Mouse (Mus musculus) erythroblast, embryonic 14.5 days (primary cell): ENCODE results near the gene Krt78. TPM values are rescaled to one million over a fixed set of nuclear protein-coding genes. Genes with fewer than 3 reads are reported as not detected.
A peak's percentile ranks its signal among the peaks of the same experiment; 100 is the strongest.

Experiments used
- H3K27me3 ChIP-seq: 2 replicates; pipeline ENCODE4 v1.6.1; 2012; ENCODE audit warnings: inconsistent platforms; ENCODE audit not compliant: control insufficient read depth
- H3K36me3 ChIP-seq: 2 replicates; pipeline ENCODE4 v1.6.1; 2012; ENCODE audit warnings: mild to moderate bottlenecking, inconsistent platforms; ENCODE audit not compliant: control insufficient read depth
- H3K4me1 ChIP-seq: 2 replicates; pipeline ENCODE4 v1.6.1; 2012; ENCODE audit warnings: inconsistent platforms; ENCODE audit not compliant: control insufficient read depth
- H3K4me3 ChIP-seq: replicated peaks from 2 replicates; pipeline ENCODE3; 2012; ENCODE audit warnings: moderate library complexity, mild to moderate bottlenecking, inconsistent platforms
- H3K9me3 ChIP-seq: 2 replicates; pipeline ENCODE4 v1.6.1; 2012; ENCODE audit warnings: low read length, inconsistent platforms, mixed read lengths; ENCODE audit not compliant: control insufficient read depth
- GATA1 ChIP-seq: IDR thresholded peaks from 2 replicates; pipeline ENCODE4 v1.6.1; 2012; ENCODE audit warnings: low read length, inconsistent platforms, mixed read lengths
- TAL1 ChIP-seq: IDR thresholded peaks from 3 replicates; pipeline ENCODE4 v1.6.1; 2012; ENCODE audit warnings: low read length, inconsistent platforms, mixed read lengths
- polyA plus RNA-seq: library from polyadenylated mRNA; stranded (reverse); fragments of >175 nt; gene quantifications from 2 replicates; pipeline ENCODE4 v1.2.3, GENCODE M21; 2012

Krt78 gene
- polyA plus RNA-seq, 1 experiment: 0.01 TPM

- Histone ChIP-seq H3K9me3 (peaks cover 6% of the 10 kb centered on the region), H3K4me1 (peaks cover 8% of the 10 kb centered on the region), H3K4me3 (no peak overlapping the region), H3K27me3 (peaks cover 9% of the 10 kb centered on the region; the same call in 1 of the 2 replicates), H3K36me3 (peaks cover 4% of the 10 kb centered on the region; the same call in 1 of the 2 replicates)
- TF ChIP-seq GATA1 (no peak), TAL1 (no peak)
Observed at GRCm38 (mm10) chr15:101990946-101991345, 36.9 kb upstream of the Krt78 start.

GRCm38 (mm10) chr15:101988714-101989113, 34.6 kb upstream of the Krt78 start:
- peaks cover 9% of the 10 kb centered on the region; the same call in 1 of the 2 replicates for H3K27me3 ChIP-seq
- TF ChIP-seq TAL1 (no peak), GATA1 (no peak)

GRCm38 (mm10) chr15:101988119-101988518, 34.0 kb upstream of the Krt78 start:
- no peaks in the 10 kb centered on the region for H3K36me3 ChIP-seq
- no peak for TF ChIP-seq TAL1
- no peak for TF ChIP-seq GATA1
- H3K4me3 ChIP-seq: no peak overlapping the region
- H3K4me1 ChIP-seq: peaks cover 15% of the 10 kb centered on the region
- peaks cover 9% of the 10 kb centered on the region; the same call in 1 of the 2 replicates for H3K27me3 ChIP-seq
- no peaks in the 10 kb centered on the region for H3K9me3 ChIP-seq

More at GRCm38 (mm10) chr15:101988714-101989113, 34.6 kb upstream of the Krt78 start:
- no peaks in the 10 kb centered on the region for H3K9me3 ChIP-seq
- no peak overlapping the region for H3K4me3 ChIP-seq
- no peaks in the 10 kb centered on the region for H3K36me3 ChIP-seq
- H3K4me1 ChIP-seq: peaks cover 9% of the 10 kb centered on the region

GRCm38 (mm10) chr15:101984746-101985145, 30.7 kb upstream of the Krt78 start:
- TF ChIP-seq GATA1 (no peak), TAL1 (no peak)
- H3K4me3 ChIP-seq: no peak overlapping the region
- H3K27me3 ChIP-seq: peaks cover 9% of the 10 kb centered on the region; the same call in 1 of the 2 replicates
- no peaks in the 10 kb centered on the region for H3K36me3 ChIP-seq
- peaks cover 30% of the 10 kb centered on the region for H3K4me1 ChIP-seq
- peaks cover 3% of the 10 kb centered on the region; the same call in 1 of the 2 replicates for H3K9me3 ChIP-seq

- Histone ChIP-seq H3K36me3 (no peaks in the 10 kb centered on the region), H3K4me3 (peak overlapping the region; percentile 38), H3K9me3 (peaks cover 3% of the 10 kb centered on the region; the same call in 1 of the 2 replicates), H3K27me3 (peaks cover 9% of the 10 kb centered on the region; the same call in 1 of the 2 replicates), H3K4me1 (peaks cover 37% of the 10 kb centered on the region)
- TF ChIP-seq GATA1: no peak
- no peak for TF ChIP-seq TAL1
Observed at GRCm38 (mm10) chr15:101983949-101984601, 30.0 kb upstream of the Krt78 start.

- Histone ChIP-seq H3K4me3 (no peak overlapping the region), H3K4me1 (peaks cover 43% of the 10 kb centered on the region), H3K27me3 (peaks cover 6% of the 10 kb centered on the region; the same call in 1 of the 2 replicates), H3K36me3 (no peaks in the 10 kb centered on the region), H3K9me3 (peaks cover 3% of the 10 kb centered on the region; the same call in 1 of the 2 replicates)
- TF ChIP-seq GATA1 (no peak), TAL1 (no peak)
Observed at GRCm38 (mm10) chr15:101983315-101983948, 29.3 kb upstream of the Krt78 start.

GRCm38 (mm10) chr15:101980849-101981248, 26.8 kb upstream of the Krt78 start:
- Histone ChIP-seq H3K4me1 (peaks cover 69% of the 10 kb centered on the region), H3K27me3 (no peaks in the 10 kb centered on the region)
- TF ChIP-seq TAL1 (no peak), GATA1 (no peak)

GRCm38 (mm10) chr15:101977043-101977726, 23.1 kb upstream of the Krt78 start:
- H3K4me1 ChIP-seq: peaks cover 80% of the 10 kb centered on the region
- peaks cover 3% of the 10 kb centered on the region; the same call in 1 of the 2 replicates for H3K9me3 ChIP-seq

More at GRCm38 (mm10) chr15:101980849-101981248, 26.8 kb upstream of the Krt78 start:
- Histone ChIP-seq H3K4me3 (no peak overlapping the region), H3K9me3 (peaks cover 3% of the 10 kb centered on the region; the same call in 1 of the 2 replicates), H3K36me3 (no peaks in the 10 kb centered on the region; the same call in 1 of the 2 replicates)

GRCm38 (mm10) chr15:101976641-101977040, 22.6 kb upstream of the Krt78 start:
- Histone ChIP-seq H3K9me3 (no peaks in the 10 kb centered on the region), H3K27me3 (peaks cover 12% of the 10 kb centered on the region; the same call in 1 of the 2 replicates), H3K36me3 (no peaks in the 10 kb centered on the region; the same call in 1 of the 2 replicates), H3K4me3 (peak overlapping the region; percentile 62), H3K4me1 (peaks cover 80% of the 10 kb centered on the region)
- TF ChIP-seq GATA1 (no peak), TAL1 (no peak)

More at GRCm38 (mm10) chr15:101977043-101977726, 23.1 kb upstream of the Krt78 start:
- peaks cover 8% of the 10 kb centered on the region; the same call in 1 of the 2 replicates for H3K27me3 ChIP-seq
- TF ChIP-seq GATA1 (no peak), TAL1 (no peak)
- H3K36me3 ChIP-seq: no peaks in the 10 kb centered on the region; the same call in 1 of the 2 replicates
- H3K4me3 ChIP-seq: peak overlapping the region; percentile 62
